Mouse (Mus musculus) small intestine, adult 2 months (tissue): ENCODE data around the gene 4930519G04Rik. TPM values are rescaled to one million over a fixed set of nuclear protein-coding genes. Genes with fewer than 3 reads are reported as not detected.

Experiments used
- H3K27ac ChIP-seq: fragments of 200-500 bp; 2 replicates; pipeline ENCODE4 v1.5.1; 2012; ENCODE audit warnings: low read depth, low read length, control low read depth, inconsistent platforms; ENCODE audit not compliant: insufficient read depth
- H3K27me3 ChIP-seq: fragments of 200-500 bp; 2 replicates; pipeline ENCODE4 v1.6.1; 2012; ENCODE audit warnings: mild to moderate bottlenecking, moderate library complexity, low read length, inconsistent platforms; ENCODE audit not compliant: control insufficient read depth, insufficient read depth
- H3K36me3 ChIP-seq: fragments of 200-500 bp; 2 replicates; pipeline ENCODE4 v1.6.1; 2012; ENCODE audit warnings: mild to moderate bottlenecking, low read length, control low read depth, inconsistent platforms; ENCODE audit not compliant: control insufficient read depth, insufficient read depth
- H3K4me1 ChIP-seq: fragments of 200-500 bp; 2 replicates; pipeline ENCODE4 v1.6.1; 2012; ENCODE audit warnings: low read length, inconsistent platforms, mixed read lengths; ENCODE audit not compliant: control insufficient read depth, insufficient read depth, insufficient read length
- H3K4me3 ChIP-seq: fragments of 200-500 bp; 2 replicates; pipeline ENCODE4 v1.5.1; 2012; ENCODE audit warnings: low read depth, mild to moderate bottlenecking, control low read depth, inconsistent platforms, low read length, moderate library complexity
- CTCF ChIP-seq: fragments of 200-500 bp; IDR thresholded peaks from 2 replicates; pipeline ENCODE4 v1.5.1; 2012; ENCODE audit warnings: low read depth, mild to moderate bottlenecking, control low read depth, inconsistent platforms, low read length, moderate library complexity, mixed read lengths; ENCODE audit not compliant: insufficient replicate concordance, insufficient read length; ENCODE audit errors: extremely low read depth
- POLR2A ChIP-seq: fragments of 200-500 bp; IDR thresholded peaks from 2 replicates; pipeline ENCODE4 v1.6.1; 2012; ENCODE audit warnings: low read depth, mild to moderate bottlenecking, control low read depth, inconsistent platforms, low read length, moderate library complexity
- WGBS: fragments of 180-500 bp; shearing (Covaris S2); methylation state at CpG from one replicate; pipeline ENCODE4 v1.1.7; 2018; 5-methylcytosine and 5-hydroxymethylcytosine counted together
- polyA plus RNA-seq: library from polyadenylated mRNA; depleted of rRNA; stranded (reverse); fragments of >200 nt; gene quantifications from 2 replicates; pipeline ENCODE4 v1.2.3, GENCODE M21; 2012

Gene 4930519G04Rik
- polyA plus RNA-seq, 1 experiment: not detected

DNA sequence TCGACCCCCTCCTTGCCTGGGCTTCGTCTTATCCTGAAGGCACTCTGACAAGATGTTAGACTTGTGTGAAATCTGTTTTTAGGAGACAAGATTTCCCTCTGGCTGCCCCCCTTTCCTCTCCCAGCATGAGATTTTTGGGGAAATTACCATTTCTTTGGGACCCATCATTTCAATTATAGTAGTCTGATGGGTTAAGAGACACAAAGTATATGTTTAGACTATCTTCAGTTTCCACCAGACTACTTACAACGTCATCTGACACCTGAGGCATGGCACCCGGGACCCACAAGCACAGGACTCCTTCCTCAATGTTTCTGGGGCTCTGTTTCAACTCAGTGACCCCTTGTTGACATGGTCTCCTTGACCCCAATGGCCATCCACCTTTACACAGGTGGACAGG is 42.1 kb downstream of the 4930519G04Rik start:
- TF ChIP-seq CTCF: no peak
- TF ChIP-seq POLR2A: no peak

DNA sequence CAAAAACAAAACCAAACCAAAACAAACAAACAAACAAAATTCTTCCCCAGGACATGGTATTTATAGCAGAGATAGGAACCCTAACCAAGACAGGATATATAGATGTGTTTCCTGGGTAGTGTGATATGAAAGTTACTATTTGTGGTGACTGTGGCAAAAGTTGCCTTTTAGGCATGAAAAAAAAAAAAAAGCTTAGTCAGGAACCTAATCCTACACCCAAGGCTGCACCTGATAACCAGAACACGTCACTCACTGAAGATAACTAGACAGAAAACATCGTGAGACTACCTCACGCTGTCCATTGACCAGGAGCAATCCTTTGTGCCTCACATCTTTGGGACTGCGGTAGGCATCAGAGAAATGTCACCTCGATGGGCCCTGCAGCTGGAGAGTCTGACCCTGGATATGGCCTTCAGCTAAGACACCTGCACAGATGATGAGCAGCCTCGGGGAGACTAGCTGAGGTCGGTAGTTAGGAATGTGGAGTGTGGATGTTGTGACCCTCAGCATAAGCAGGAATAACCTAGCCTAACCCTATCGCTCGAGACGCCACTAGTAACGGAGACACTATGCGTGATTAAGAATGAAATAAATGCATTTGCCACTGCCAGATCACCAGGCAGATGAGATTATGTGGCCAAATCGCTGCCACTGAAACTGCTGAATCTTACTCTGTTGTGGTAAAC is 43.4 kb downstream of the 4930519G04Rik start, which contains the start of gene Oasl2:
Oasl2 (plus strand) TSS at position 249 of the 686 bp plus-strand sequence.
- 33% methylated on average over 13 of the region's 13 CpGs for WGBS
- H3K27me3 ChIP-seq: no peaks in the 10 kb centered on the region
- no peak for TF ChIP-seq CTCF
- H3K36me3 ChIP-seq: peaks cover 10% of the 10 kb centered on the region
- peak within 1 kb of the TSS; percentile 72 for H3K4me3 ChIP-seq
- peak within 1 kb of the TSS; percentile 88 for H3K27ac ChIP-seq
- peaks cover 6% of the 10 kb centered on the region; the same call in 1 of the 2 replicates for H3K4me1 ChIP-seq

More for the DNA sequence above, 42.1 kb downstream of the 4930519G04Rik start:
- Histone ChIP-seq H3K27ac (no peak overlapping the region), H3K27me3 (no peaks in the 10 kb centered on the region), H3K4me1 (peaks cover 6% of the 10 kb centered on the region; the same call in 1 of the 2 replicates), H3K4me3 (no peak overlapping the region), H3K36me3 (peaks cover 4% of the 10 kb centered on the region)
- 95% methylated on average over 4 of the region's 4 CpGs for WGBS

GRCm38 (mm10) chr5:114897374-114897793 is 43.9 kb downstream of the 4930519G04Rik start:
- Histone ChIP-seq H3K27ac (peak overlapping the region; percentile 88), H3K27me3 (no peaks in the 10 kb centered on the region), H3K4me3 (peak overlapping the region; percentile 72), H3K4me1 (peaks cover 6% of the 10 kb centered on the region; the same call in 1 of the 2 replicates), H3K36me3 (peaks cover 16% of the 10 kb centered on the region)
- TF ChIP-seq CTCF (no peak), POLR2A (no peak; the same call in 1 of the 2 replicates)
- under 1% methylated on average over 7 of the region's 7 CpGs for WGBS

- peaks cover 6% of the 10 kb centered on the region; the same call in 1 of the 2 replicates for H3K4me1 ChIP-seq
- WGBS: 72% methylated on average over 7 of the region's 7 CpGs
- H3K27me3 ChIP-seq: no peaks in the 10 kb centered on the region
- TF ChIP-seq POLR2A (no peak), CTCF (no peak)
- no peak overlapping the region for H3K27ac ChIP-seq
- peak overlapping the region; percentile 34 for H3K4me3 ChIP-seq
- H3K36me3 ChIP-seq: peaks cover 24% of the 10 kb centered on the region
Observed at GRCm38 (mm10) chr5:114898857-114899256, 45.4 kb downstream of the 4930519G04Rik start.

DNA sequence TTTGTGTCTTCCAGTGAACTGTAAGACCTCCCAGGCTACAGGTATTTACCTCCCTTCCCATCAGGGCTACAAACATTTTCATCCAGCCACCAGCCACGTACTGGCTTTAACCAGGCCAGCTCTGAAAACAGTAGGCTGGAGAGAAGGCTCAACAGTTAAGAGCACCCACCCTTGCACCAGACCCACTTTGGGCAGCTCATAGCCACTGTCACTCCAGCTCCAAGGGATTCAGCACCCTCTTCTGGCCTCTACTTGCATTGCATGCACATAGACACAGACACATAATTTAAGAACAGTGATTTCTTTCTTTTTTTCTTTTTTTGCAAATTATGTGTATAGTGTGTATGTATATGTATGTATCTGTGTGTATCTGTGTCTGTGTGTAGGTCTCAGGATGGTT is 48.9 kb downstream of the 4930519G04Rik start:
- H3K27me3 ChIP-seq: no peaks in the 10 kb centered on the region
- TF ChIP-seq CTCF (peak; percentile 64; the same call in 1 of the 2 replicates), POLR2A (no peak)
- H3K36me3 ChIP-seq: peaks cover 52% of the 10 kb centered on the region
- no peak overlapping the region for H3K27ac ChIP-seq
- no peak overlapping the region for H3K4me3 ChIP-seq
- WGBS: 68% methylated on average over 1 of the region's 1 CpGs
- no peaks in the 10 kb centered on the region; the same call in 1 of the 2 replicates for H3K4me1 ChIP-seq

GRCm38 (mm10) chr5:114908598-114909305 is 55.3 kb downstream of the 4930519G04Rik start:
- no peak overlapping the region for H3K4me3 ChIP-seq
- no peak for TF ChIP-seq POLR2A

DNA sequence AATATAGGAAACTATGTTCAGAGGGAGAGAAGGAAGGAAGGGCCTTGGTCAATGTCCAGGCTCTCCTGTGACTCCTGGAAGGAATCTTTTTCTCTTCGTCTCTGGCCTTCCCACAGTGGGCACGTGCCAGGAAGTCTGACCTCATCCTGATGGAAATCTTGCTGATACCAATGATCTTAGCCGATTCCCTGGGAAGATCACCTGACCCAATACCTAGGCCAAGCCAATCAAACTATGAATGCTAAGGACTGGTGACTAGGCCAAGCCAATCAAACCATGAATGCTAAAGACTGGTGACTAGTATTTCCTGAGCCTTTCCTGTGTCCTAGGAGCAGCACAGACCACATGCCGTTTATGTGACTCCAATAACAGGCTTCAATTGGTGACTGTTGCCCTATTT is 60.2 kb downstream of the 4930519G04Rik start:
- WGBS: 54% methylated on average over 4 of the region's 4 CpGs
- Histone ChIP-seq H3K4me3 (no peak overlapping the region), H3K27me3 (no peaks in the 10 kb centered on the region), H3K4me1 (no peaks in the 10 kb centered on the region), H3K36me3 (peaks cover 31% of the 10 kb centered on the region), H3K27ac (no peak overlapping the region)
- TF ChIP-seq POLR2A: no peak
- TF ChIP-seq CTCF: no peak

More at GRCm38 (mm10) chr5:114908598-114909305, 55.3 kb downstream of the 4930519G04Rik start:
- 79% methylated on average over 13 of the region's 13 CpGs for WGBS
- no peaks in the 10 kb centered on the region for H3K27me3 ChIP-seq
- H3K36me3 ChIP-seq: peaks cover 65% of the 10 kb centered on the region
- H3K4me1 ChIP-seq: no peaks in the 10 kb centered on the region
- H3K27ac ChIP-seq: no peak overlapping the region

GRCm38 (mm10) chr5:114914855-114915254 is 61.4 kb downstream of the 4930519G04Rik start:
- TF ChIP-seq CTCF: no peak
- TF ChIP-seq POLR2A: no peak
- H3K4me1 ChIP-seq: no peaks in the 10 kb centered on the region
- peaks cover 25% of the 10 kb centered on the region for H3K36me3 ChIP-seq
- H3K27me3 ChIP-seq: no peaks in the 10 kb centered on the region
- H3K27ac ChIP-seq: no peak overlapping the region
- WGBS: 84% methylated on average over 8 of the region's 8 CpGs
- no peak overlapping the region for H3K4me3 ChIP-seq
